Mouse (Mus musculus): ENCODE measurements around the gene Gm44973. TPM values are rescaled to one million over a fixed set of nuclear protein-coding genes. Genes with fewer than 3 reads are reported as not detected.

Gm44973 gene
- polyA plus RNA-seq (2015; fragmentation: Nextera tagmentation; extraction: Ambion mirVana) = 0.18 and 1.2 TPM in 2 replicates

GRCm38 (mm10) chr7:5015118-5016001 is at the start of gene Gm44973:
Gm44973 (plus strand) TSS chr7:5015496.
- H3K27me3 ChIP-seq (replicated peaks; ENCODE audit: control insufficient read depth, insufficient read depth, low read length) = no peaks in the 10 kb centered on the region
- WGBS = under 1% methylated on average over 67 of the region's 76 CpGs
- ATAC-seq = peak; percentile 76
- H3K9me3 ChIP-seq (ENCODE audit: control insufficient read depth, low read length) = no peaks in the 10 kb centered on the region
- peak within 1 kb of the TSS; percentile 67 for H3K4me2 ChIP-seq (ENCODE audit: low read length)
- peak within 1 kb of the TSS; percentile 66 for H3K9ac ChIP-seq (ENCODE audit: low read depth, low read length)
- peak within 1 kb of the TSS; percentile 51 for H3K4me3 ChIP-seq (ENCODE audit: low read length)
- H3K4me1 ChIP-seq (ENCODE audit: control insufficient read depth, insufficient read depth, low read depth, low read length) = peaks cover 10% of the 10 kb centered on the region
- H3K27ac ChIP-seq (ENCODE audit: low read depth, low read length) = peak within 1 kb of the TSS; percentile 98
- H3K36me3 ChIP-seq (ENCODE audit: control insufficient read depth, insufficient read depth, low read length) = peaks cover 18% of the 10 kb centered on the region

GRCm38 (mm10) chr7:4971068-4971467 is 44.2 kb upstream of the Gm44973 start, which contains the start of gene Sbk3:
Sbk3 (minus strand) TSS chr7:4971168.
- no peaks in the 10 kb centered on the region for H3K9me3 ChIP-seq (ENCODE audit: control insufficient read depth, low read length)
- H3K36me3 ChIP-seq (ENCODE audit: control insufficient read depth, insufficient read depth, low read length) = no peaks in the 10 kb centered on the region
- 42% methylated on average over 6 of the region's 6 CpGs for WGBS
- H3K9ac ChIP-seq (ENCODE audit: low read depth, low read length) = no peak within 1 kb of the TSS
- H3K4me2 ChIP-seq (ENCODE audit: low read length) = no peak within 1 kb of the TSS
- H3K4me1 ChIP-seq (ENCODE audit: control insufficient read depth, insufficient read depth, low read depth, low read length) = no peaks in the 10 kb centered on the region
- H3K27me3 ChIP-seq (replicated peaks; ENCODE audit: control insufficient read depth, insufficient read depth, low read length) = 0 out of 2 replicates have a peak, but pooled peaks cover 2% of the 10 kb centered on the region
- H3K27ac ChIP-seq (ENCODE audit: low read depth, low read length) = no peak within 1 kb of the TSS
- ATAC-seq = no peak
- no peak within 1 kb of the TSS for H3K4me3 ChIP-seq (ENCODE audit: low read length)

GRCm38 (mm10) chr7:4971710-4972109 is 43.6 kb upstream of the Gm44973 start:
- no peak for ATAC-seq
- H3K9ac ChIP-seq (ENCODE audit: low read depth, low read length) = no peak overlapping the region
- no peaks in the 10 kb centered on the region for H3K36me3 ChIP-seq (ENCODE audit: control insufficient read depth, insufficient read depth, low read length)
- no peaks in the 10 kb centered on the region for H3K27me3 ChIP-seq (replicated peaks; ENCODE audit: control insufficient read depth, insufficient read depth, low read length)
- 26% methylated on average over 7 of the region's 7 CpGs for whole genome bisulfite sequencing
- no peak overlapping the region for H3K4me3 ChIP-seq (ENCODE audit: low read length)
- H3K4me2 ChIP-seq (ENCODE audit: low read length) = no peak overlapping the region
- no peak overlapping the region for H3K27ac ChIP-seq (ENCODE audit: low read depth, low read length)
- no peaks in the 10 kb centered on the region for H3K9me3 ChIP-seq (ENCODE audit: control insufficient read depth, low read length)
- H3K4me1 ChIP-seq (ENCODE audit: control insufficient read depth, insufficient read depth, low read depth, low read length) = no peaks in the 10 kb centered on the region

- Histone ChIP-seq H3K27me3 (replicated peaks; ENCODE audit: control insufficient read depth, insufficient read depth, low read length) (no peaks in the 10 kb centered on the region), H3K4me2 (ENCODE audit: low read length) (no peak overlapping the region), H3K9me3 (ENCODE audit: control insufficient read depth, low read length) (no peaks in the 10 kb centered on the region), H3K9ac (ENCODE audit: low read depth, low read length) (no peak overlapping the region), H3K4me1 (ENCODE audit: control insufficient read depth, insufficient read depth, low read depth, low read length) (no peaks in the 10 kb centered on the region), H3K4me3 (ENCODE audit: low read length) (no peak overlapping the region), H3K36me3 (ENCODE audit: control insufficient read depth, insufficient read depth, low read length) (no peaks in the 10 kb centered on the region), H3K27ac (ENCODE audit: low read depth, low read length) (no peak overlapping the region)
- WGBS = 78% methylated on average over 18 of the region's 18 CpGs
- ATAC-seq = no peak
These were observed 42.8 kb upstream of the Gm44973 start for GRCm38 (mm10) chr7:4972321-4973047.

GRCm38 (mm10) chr7:4975455-4975854 is 39.8 kb upstream of the Gm44973 start:
- 92% methylated on average over 4 of the region's 4 CpGs for WGBS
- no peak overlapping the region for H3K4me2 ChIP-seq (ENCODE audit: low read length)
- H3K4me3 ChIP-seq (ENCODE audit: low read length) = no peak overlapping the region
- H3K9me3 ChIP-seq (ENCODE audit: control insufficient read depth, low read length) = no peaks in the 10 kb centered on the region
- no peaks in the 10 kb centered on the region for H3K27me3 ChIP-seq (replicated peaks; ENCODE audit: control insufficient read depth, insufficient read depth, low read length)
- no peaks in the 10 kb centered on the region for H3K36me3 ChIP-seq (ENCODE audit: control insufficient read depth, insufficient read depth, low read length)
- H3K4me1 ChIP-seq (ENCODE audit: control insufficient read depth, insufficient read depth, low read depth, low read length) = no peaks in the 10 kb centered on the region
- no peak overlapping the region for H3K9ac ChIP-seq (ENCODE audit: low read depth, low read length)
- ATAC-seq = no peak
- H3K27ac ChIP-seq (ENCODE audit: low read depth, low read length) = no peak overlapping the region

- H3K4me1 ChIP-seq (ENCODE audit: control insufficient read depth, insufficient read depth, low read depth, low read length) = no peaks in the 10 kb centered on the region
- ATAC-seq = no peak
- no peaks in the 10 kb centered on the region for H3K27me3 ChIP-seq (replicated peaks; ENCODE audit: control insufficient read depth, insufficient read depth, low read length)
- 93% methylated on average over 7 of the region's 7 CpGs for WGBS
- no peak overlapping the region for H3K4me3 ChIP-seq (ENCODE audit: low read length)
- no peak overlapping the region for H3K27ac ChIP-seq (ENCODE audit: low read depth, low read length)
- no peak overlapping the region for H3K9ac ChIP-seq (ENCODE audit: low read depth, low read length)
- H3K9me3 ChIP-seq (ENCODE audit: control insufficient read depth, low read length) = no peaks in the 10 kb centered on the region
- no peaks in the 10 kb centered on the region for H3K36me3 ChIP-seq (ENCODE audit: control insufficient read depth, insufficient read depth, low read length)
- no peak overlapping the region for H3K4me2 ChIP-seq (ENCODE audit: low read length)
These were observed 38.5 kb upstream of the Gm44973 start for GRCm38 (mm10) chr7:4976832-4977231.

- Histone ChIP-seq H3K27ac (ENCODE audit: low read depth, low read length) (no peak overlapping the region), H3K4me2 (ENCODE audit: low read length) (no peak overlapping the region), H3K9ac (ENCODE audit: low read depth, low read length) (no peak overlapping the region), H3K27me3 (replicated peaks; ENCODE audit: control insufficient read depth, insufficient read depth, low read length) (no peaks in the 10 kb centered on the region), H3K36me3 (ENCODE audit: control insufficient read depth, insufficient read depth, low read length) (peaks cover 12% of the 10 kb centered on the region), H3K9me3 (ENCODE audit: control insufficient read depth, low read length) (peaks cover 3% of the 10 kb centered on the region; the same call in 1 of the 2 replicates), H3K4me1 (ENCODE audit: control insufficient read depth, insufficient read depth, low read depth, low read length) (peaks cover 3% of the 10 kb centered on the region), H3K4me3 (ENCODE audit: low read length) (no peak overlapping the region)
- no peak for ATAC-seq
- WGBS = 52% methylated on average over 2 of the region's 2 CpGs
These were observed 27.0 kb upstream of the Gm44973 start for GRCm38 (mm10) chr7:4988250-4988649.

GRCm38 (mm10) chr7:4993347-4993998 is 21.8 kb upstream of the Gm44973 start:
- Histone ChIP-seq H3K27me3 (replicated peaks; ENCODE audit: control insufficient read depth, insufficient read depth, low read length) (no peaks in the 10 kb centered on the region), H3K36me3 (ENCODE audit: control insufficient read depth, insufficient read depth, low read length) (peaks cover 18% of the 10 kb centered on the region), H3K4me1 (ENCODE audit: control insufficient read depth, insufficient read depth, low read depth, low read length) (peaks cover 29% of the 10 kb centered on the region), H3K4me2 (ENCODE audit: low read length) (peak overlapping the region; percentile 93), H3K9me3 (ENCODE audit: control insufficient read depth, low read length) (peaks cover 5% of the 10 kb centered on the region; the same call in 1 of the 2 replicates), H3K4me3 (ENCODE audit: low read length) (peak overlapping the region; percentile 56), H3K9ac (ENCODE audit: low read depth, low read length) (peak overlapping the region; percentile 43), H3K27ac (ENCODE audit: low read depth, low read length) (no peak overlapping the region)
- no peak for ATAC-seq
- 41% methylated on average over 55 of the region's 55 CpGs for WGBS

Data from hindbrain, embryonic 16.5 days (tissue).